Mouse (Mus musculus) embryo, embryonic 9.5 days (tissue): Measurements from ENCODE around the gene Uqcrc1.
A peak's percentile ranks its signal among the peaks of the same experiment; 100 is the strongest.

ENCODE experiments used
- DNase-seq: peaks from one replicate; pipeline ENCODE4 v3.0.0-alpha.2; 2017; ENCODE audit errors: extremely low spot score

The Uqcrc1 gene

GRCm38 (mm10) chr9:108985710-108986109 is 49.3 kb downstream of the Uqcrc1 start, which contains the start of gene Ucn2:
Gene Ucn2, plus strand, starts transcription at chr9:108986010.
- no peak for DNase-seq

- peak; percentile 39 for DNase-seq
Measured at GRCm38 (mm10) chr9:108987704-108988350, 51.4 kb downstream of the Uqcrc1 start.

- DNase-seq: no peak
Measured at GRCm38 (mm10) chr9:108989802-108990461, 53.5 kb downstream of the Uqcrc1 start.

GRCm38 (mm10) chr9:108990462-108990820 is 54.0 kb downstream of the Uqcrc1 start:
- DNase-seq: no peak

DNA sequence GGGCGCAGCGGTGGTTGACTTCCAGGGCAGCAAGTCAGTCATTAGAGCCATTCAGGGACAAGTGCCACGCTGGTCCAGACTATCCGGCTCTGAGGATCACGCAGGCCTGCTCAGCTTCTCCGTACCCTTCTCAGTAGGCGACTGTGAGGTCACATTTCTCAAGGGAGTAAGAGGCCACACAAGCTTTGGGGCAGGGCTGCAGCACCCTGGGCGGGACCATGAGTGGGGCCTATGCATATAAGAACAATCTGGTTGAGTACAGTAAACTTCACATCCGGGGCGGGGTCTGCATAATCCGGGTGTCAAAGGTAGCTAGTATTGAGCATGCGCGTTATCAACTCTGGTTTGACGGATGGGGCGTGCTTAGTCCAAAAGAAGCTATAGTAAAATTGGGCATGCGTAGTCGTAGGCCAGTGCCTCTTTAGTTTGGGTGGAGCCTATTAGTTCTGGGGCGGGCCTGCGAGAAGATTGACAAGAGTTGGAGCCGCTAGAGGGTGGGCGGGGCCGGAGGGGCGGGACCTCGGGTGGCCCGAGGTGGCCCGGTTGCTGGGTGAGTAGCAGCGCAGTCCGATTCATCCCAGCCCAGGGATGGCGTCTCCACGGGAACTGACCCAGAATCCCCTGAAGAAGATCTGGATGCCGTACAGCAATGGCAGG is 55.1 kb downstream of the Uqcrc1 start, which contains the start of gene Pfkfb4:
Gene Pfkfb4 (plus strand): TSS at position 351 of the 657 bp plus-strand sequence.
- DNase-seq: peak; percentile 95

- no peak for DNase-seq
Measured at GRCm38 (mm10) chr9:108992085-108992469, 55.6 kb downstream of the Uqcrc1 start.

- no peak for DNase-seq
Measured at GRCm38 (mm10) chr9:108992620-108993361, 56.4 kb downstream of the Uqcrc1 start.

- DNase-seq: no peak
Measured at GRCm38 (mm10) chr9:108996411-108996810, 60.0 kb downstream of the Uqcrc1 start.

DNA sequence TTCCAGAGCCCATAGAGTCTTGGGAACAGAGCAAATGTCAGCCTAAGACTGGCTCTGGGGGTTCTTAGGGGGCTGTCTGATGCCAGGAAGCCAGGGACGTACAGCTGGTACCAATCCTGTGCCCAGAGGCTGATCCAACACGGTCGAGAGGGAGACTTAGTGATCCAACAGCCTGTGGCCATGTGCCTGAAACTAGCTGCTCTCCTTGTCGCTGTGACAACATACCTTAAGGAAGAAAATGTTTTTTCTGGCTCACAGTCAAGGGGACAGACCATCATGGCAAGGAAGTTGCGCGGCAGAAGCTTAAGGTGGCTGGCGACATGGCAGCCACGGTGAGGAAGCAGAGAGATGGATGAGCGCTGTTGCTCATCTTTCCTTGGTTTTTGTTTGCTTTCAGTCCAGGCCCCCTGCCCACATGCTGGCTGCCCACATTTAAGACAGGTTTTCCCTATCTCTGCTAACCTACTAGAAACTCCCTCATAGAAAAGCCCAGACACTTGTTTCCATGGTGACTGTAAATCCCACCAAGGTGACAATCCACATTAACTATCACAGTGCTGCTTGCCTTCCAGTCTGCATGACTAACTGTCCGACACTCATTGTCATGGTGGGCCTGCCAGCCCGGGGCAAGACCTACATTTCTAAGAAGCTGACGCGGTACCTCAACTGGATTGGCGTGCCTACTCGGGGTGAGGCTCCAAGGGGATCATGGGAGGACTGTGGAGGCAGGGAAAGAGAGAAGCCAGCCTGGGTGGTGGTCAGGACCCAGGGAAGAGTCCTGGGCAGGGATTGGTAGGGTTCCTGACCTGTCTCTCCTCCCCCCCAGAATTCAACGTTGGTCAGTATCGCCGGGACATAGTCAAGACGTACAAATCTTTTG is 62.1 kb downstream of the Uqcrc1 start:
- no peak for DNase-seq

DNA sequence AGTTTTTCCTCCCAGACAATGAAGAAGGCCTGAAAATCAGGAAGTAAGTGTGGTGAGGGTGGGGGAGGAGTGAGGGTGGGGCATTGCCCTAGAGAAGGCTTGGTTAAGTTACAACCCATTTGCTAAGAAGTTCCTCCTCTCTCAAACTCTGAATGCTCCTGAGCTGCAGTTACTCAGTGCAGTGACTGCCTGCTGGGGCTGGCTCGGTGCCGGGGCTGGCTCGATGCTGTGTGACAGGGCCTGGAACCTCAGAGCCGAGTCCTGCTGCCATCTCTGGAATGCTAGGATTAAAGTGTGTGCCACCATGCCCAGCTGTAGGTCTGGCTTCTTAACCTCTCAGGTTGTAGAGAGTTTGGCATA is 62.7 kb downstream of the Uqcrc1 start:
- no peak for DNase-seq
